Mouse (Mus musculus): Measurements from ENCODE around the gene 1810065E05Rik. TPM values are rescaled to one million over a fixed set of nuclear protein-coding genes. Genes with fewer than 3 reads are reported as not detected.

1810065E05Rik gene
- polyA plus RNA-seq, 1 experiment from 2014 or later = not detected

- DNase-seq = no peak
- Histone ChIP-seq H3K4me2 (ENCODE audit: low read depth, low read length) (no peak overlapping the region), H3K4me1 (ENCODE audit: insufficient read depth) (peaks cover 2% of the 10 kb centered on the region; the same call in 1 of the 2 replicates), H3K4me3 (ENCODE audit: low read depth, low read length) (no peak overlapping the region), H3K27ac (ENCODE audit: low read depth) (no peak overlapping the region), H3K9ac (replicated peaks) (no peak overlapping the region), H3K9me3 (ENCODE audit: low read length) (no peaks in the 10 kb centered on the region), H3K36me3 (replicated peaks; ENCODE audit: insufficient read depth, low read length) (no peaks in the 10 kb centered on the region), H3K27me3 (ENCODE audit: insufficient read depth, low read length) (no peaks in the 10 kb centered on the region)
- no peak for ATAC-seq
- no peak for TF ChIP-seq EP300 (IDR thresholded peaks at IDR 0.05; ENCODE audit: low read depth)
- no peak for TF ChIP-seq CTCF (IDR thresholded peaks at IDR 0.05; ENCODE audit: low read depth)
- WGBS (ENCODE audit: insufficient replicate concordance) = 45% methylated on average over 6 of the region's 6 CpGs
These were observed 20.8 kb upstream of the 1810065E05Rik start for GRCm38 (mm10) chr11:58399985-58400645.

DNA sequence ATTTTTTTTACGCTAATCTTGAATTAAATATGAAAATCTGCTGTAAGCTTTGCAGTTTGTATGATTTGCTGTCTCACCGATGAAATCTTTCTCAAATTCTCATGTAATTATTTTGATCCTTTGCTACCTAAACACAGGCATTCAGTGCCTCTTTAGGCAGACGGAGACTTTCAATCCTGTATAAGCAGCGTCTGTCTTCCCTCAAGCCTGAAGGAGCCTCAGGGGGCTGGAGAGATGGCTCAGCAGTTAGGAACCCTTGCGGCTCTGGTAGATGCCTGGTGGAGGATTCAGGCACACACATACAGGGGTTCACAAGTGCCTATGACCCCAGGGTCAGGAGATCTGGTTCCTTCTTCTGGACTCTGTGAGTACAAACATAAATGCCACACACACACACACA is 20.3 kb upstream of the 1810065E05Rik start:
- WGBS (ENCODE audit: insufficient replicate concordance) = 64% methylated on average over 5 of the region's 5 CpGs
- Histone ChIP-seq H3K27me3 (ENCODE audit: insufficient read depth, low read length) (no peaks in the 10 kb centered on the region), H3K4me1 (ENCODE audit: insufficient read depth) (peaks cover 2% of the 10 kb centered on the region; the same call in 1 of the 2 replicates), H3K4me3 (ENCODE audit: low read depth, low read length) (no peak overlapping the region), H3K36me3 (replicated peaks; ENCODE audit: insufficient read depth, low read length) (no peaks in the 10 kb centered on the region), H3K9me3 (ENCODE audit: low read length) (no peaks in the 10 kb centered on the region), H3K9ac (replicated peaks) (no peak overlapping the region), H3K27ac (ENCODE audit: low read depth) (no peak overlapping the region), H3K4me2 (ENCODE audit: low read depth, low read length) (no peak overlapping the region)
- DNase-seq = no peak
- TF ChIP-seq CTCF (IDR thresholded peaks at IDR 0.05; ENCODE audit: low read depth) (no peak), EP300 (IDR thresholded peaks at IDR 0.05; ENCODE audit: low read depth) (no peak)
- no peak for ATAC-seq

GRCm38 (mm10) chr11:58408066-58408465 is 12.8 kb upstream of the 1810065E05Rik start:
- WGBS (ENCODE audit: insufficient replicate concordance) = 73% methylated on average over 3 of the region's 3 CpGs
- no peak for DNase-seq
- H3K27me3 ChIP-seq (ENCODE audit: insufficient read depth, low read length) = no peaks in the 10 kb centered on the region

GRCm38 (mm10) chr11:58418336-58418735 is 2.6 kb upstream of the 1810065E05Rik start:
- no peak overlapping the region for H3K4me3 ChIP-seq (ENCODE audit: low read depth, low read length)
- ATAC-seq (no peak), DNase-seq (no peak)
- TF ChIP-seq EP300 (IDR thresholded peaks at IDR 0.05; ENCODE audit: low read depth) (no peak), CTCF (IDR thresholded peaks at IDR 0.05; ENCODE audit: low read depth) (no peak)
- no peaks in the 10 kb centered on the region for H3K4me1 ChIP-seq (ENCODE audit: insufficient read depth)
- no peaks in the 10 kb centered on the region for H3K27me3 ChIP-seq (ENCODE audit: insufficient read depth, low read length)
- H3K36me3 ChIP-seq (replicated peaks; ENCODE audit: insufficient read depth, low read length) = no peaks in the 10 kb centered on the region
- no peak overlapping the region for H3K4me2 ChIP-seq (ENCODE audit: low read depth, low read length)
- WGBS (ENCODE audit: insufficient replicate concordance) = 68% methylated on average over 3 of the region's 3 CpGs
- no peak overlapping the region for H3K27ac ChIP-seq (ENCODE audit: low read depth)
- no peaks in the 10 kb centered on the region for H3K9me3 ChIP-seq (ENCODE audit: low read length)
- H3K9ac ChIP-seq (replicated peaks) = no peak overlapping the region

More at GRCm38 (mm10) chr11:58408066-58408465, 12.8 kb upstream of the 1810065E05Rik start:
- Histone ChIP-seq H3K4me1 (ENCODE audit: insufficient read depth) (no peaks in the 10 kb centered on the region), H3K4me2 (ENCODE audit: low read depth, low read length) (no peak overlapping the region), H3K27ac (ENCODE audit: low read depth) (no peak overlapping the region), H3K4me3 (ENCODE audit: low read depth, low read length) (no peak overlapping the region), H3K9ac (replicated peaks) (no peak overlapping the region), H3K9me3 (ENCODE audit: low read length) (no peaks in the 10 kb centered on the region), H3K36me3 (replicated peaks; ENCODE audit: insufficient read depth, low read length) (no peaks in the 10 kb centered on the region)
- TF ChIP-seq EP300 (IDR thresholded peaks at IDR 0.05; ENCODE audit: low read depth) (no peak), CTCF (IDR thresholded peaks at IDR 0.05; ENCODE audit: low read depth) (no peak)
- ATAC-seq = no peak

GRCm38 (mm10) chr11:58432259-58432658 is 11.3 kb downstream of the 1810065E05Rik start, which contains the start of gene Gm12253:
TSS of gene Gm12253 (plus strand) at chr11:58432559.
- DNase-seq = no peak
- Histone ChIP-seq H3K27ac (ENCODE audit: low read depth) (no peak within 1 kb of the TSS), H3K4me1 (ENCODE audit: insufficient read depth) (no peaks in the 10 kb centered on the region), H3K27me3 (ENCODE audit: insufficient read depth, low read length) (no peaks in the 10 kb centered on the region), H3K4me3 (ENCODE audit: low read depth, low read length) (no peak within 1 kb of the TSS), H3K4me2 (ENCODE audit: low read depth, low read length) (no peak within 1 kb of the TSS), H3K9ac (replicated peaks) (no peak within 1 kb of the TSS), H3K9me3 (ENCODE audit: low read length) (no peaks in the 10 kb centered on the region), H3K36me3 (replicated peaks; ENCODE audit: insufficient read depth, low read length) (no peaks in the 10 kb centered on the region)
- TF ChIP-seq EP300 (IDR thresholded peaks at IDR 0.05; ENCODE audit: low read depth) = no peak
- no peak for TF ChIP-seq CTCF (IDR thresholded peaks at IDR 0.05; ENCODE audit: low read depth)
- ATAC-seq = no peak
- 70% methylated on average over 3 of the region's 3 CpGs for WGBS (ENCODE audit: insufficient replicate concordance)

GRCm38 (mm10) chr11:58437866-58438265 is 17.0 kb downstream of the 1810065E05Rik start:
- TF ChIP-seq CTCF (IDR thresholded peaks at IDR 0.05; ENCODE audit: low read depth) (no peak), EP300 (IDR thresholded peaks at IDR 0.05; ENCODE audit: low read depth) (no peak)
- no peak for ATAC-seq
- H3K4me1 ChIP-seq (ENCODE audit: insufficient read depth) = no peaks in the 10 kb centered on the region

More at GRCm38 (mm10) chr11:58437866-58438265, 17.0 kb downstream of the 1810065E05Rik start:
- H3K9me3 ChIP-seq (ENCODE audit: low read length) = no peaks in the 10 kb centered on the region
- no peaks in the 10 kb centered on the region for H3K27me3 ChIP-seq (ENCODE audit: insufficient read depth, low read length)
- no peak overlapping the region for H3K4me2 ChIP-seq (ENCODE audit: low read depth, low read length)
- no peak overlapping the region for H3K9ac ChIP-seq (replicated peaks)
- H3K36me3 ChIP-seq (replicated peaks; ENCODE audit: insufficient read depth, low read length) = no peaks in the 10 kb centered on the region
- H3K27ac ChIP-seq (ENCODE audit: low read depth) = no peak overlapping the region
- no peak for DNase-seq
- no peak overlapping the region for H3K4me3 ChIP-seq (ENCODE audit: low read depth, low read length)
- 40% methylated on average over 5 of the region's 5 CpGs for WGBS (ENCODE audit: insufficient replicate concordance)

Data from liver, postnatal 0 days (tissue).